Mouse (Mus musculus) adrenal gland, postnatal 4 days (tissue): ENCODE results near the gene Rhbdf1. TPM values are rescaled to one million over a fixed set of nuclear protein-coding genes. Genes with fewer than 3 reads are reported as not detected.
A peak's percentile ranks its signal among the peaks of the same experiment; 100 is the strongest.

Source experiments
- DNase-seq, 2 experiments: peaks; one replicate each; pipeline ENCODE4 v3.0.0; 2021 to 2022; ENCODE audit warnings: low spot score in 2 of 2, mixed read lengths in 2 of 2
- long read RNA-seq, 2 experiments: library from polyadenylated mRNA; stranded (forward); transcript quantifications; one replicate each; pipeline ENCODE4 v2.0.0; 2021
- total RNA-seq, 2 experiments: library from RNA; stranded (reverse); gene quantifications; 2 replicates each; pipeline ENCODE4 v1.2.3; 2021

The Rhbdf1 gene
- total RNA-seq: 10 to 100 TPM; 43.7 to 47.5 TPM
- long read RNA-seq, experiment 1, transcript Rhbdf1-201 (18 exons, 2,946 nt): major isoform, 33 of 72 reads
- long read RNA-seq, experiment 1, partial matches to known transcripts: 6 of 72 reads
- long read RNA-seq, experiment 1, other reads (novel, unspliced or antisense): 33 of 72 reads
- long read RNA-seq, experiment 2, transcript Rhbdf1-201 (18 exons, 2,946 nt): major isoform, 40 of 129 reads
- long read RNA-seq, experiment 2, partial matches to known transcripts: 26 of 129 reads
- long read RNA-seq, experiment 2, other reads (novel, unspliced or antisense): 63 of 129 reads

DNA sequence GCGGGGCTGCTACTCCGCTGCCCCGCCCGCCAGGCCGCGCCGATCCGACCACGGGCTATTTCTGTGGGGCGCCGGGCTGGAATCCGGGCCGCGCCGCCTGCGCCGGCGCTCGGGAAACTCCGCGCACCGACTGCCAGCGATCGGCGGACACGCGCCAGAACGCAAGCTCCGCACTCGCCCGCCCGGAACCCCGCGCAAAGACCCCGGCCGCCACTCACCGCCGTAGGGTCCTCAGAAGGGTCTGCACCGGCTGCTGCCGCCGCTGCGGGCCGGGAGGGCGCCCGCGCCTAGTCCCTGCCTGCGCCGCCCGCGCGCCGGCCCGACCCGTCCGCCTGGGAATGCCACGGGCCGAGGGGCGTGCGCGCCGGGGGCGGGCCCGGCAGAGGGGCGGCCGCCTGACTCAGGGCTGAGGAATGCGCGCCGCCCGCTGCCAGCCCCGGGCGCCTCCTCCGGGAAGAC, at the start of gene Rhbdf1:
Rhbdf1 (minus strand) TSS at position 350 of the 459 bp plus-strand sequence.
- DNase-seq: peak in 1 of 2 experiments; percentile 34

DNA sequence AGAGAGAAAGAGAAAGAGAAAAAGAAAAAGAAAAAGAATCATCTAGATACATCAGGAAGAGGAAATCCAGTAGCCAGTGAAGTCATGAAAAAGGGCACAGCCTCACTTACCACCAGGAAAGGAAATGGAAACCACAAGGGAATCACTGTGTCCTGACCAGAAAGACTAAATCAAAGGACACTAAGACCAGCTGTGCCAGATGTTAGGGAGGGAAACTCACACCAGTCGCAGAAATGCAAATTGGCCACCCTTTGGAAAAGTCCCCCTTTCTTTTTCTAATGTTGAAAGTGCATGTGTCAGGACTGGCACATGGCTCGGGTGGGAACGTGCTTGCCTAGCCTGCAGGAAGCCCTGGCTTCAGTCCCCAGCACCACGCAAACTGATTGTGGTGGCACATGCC, 49.1 kb upstream of the Rhbdf1 start:
- no peak for DNase-seq

DNA sequence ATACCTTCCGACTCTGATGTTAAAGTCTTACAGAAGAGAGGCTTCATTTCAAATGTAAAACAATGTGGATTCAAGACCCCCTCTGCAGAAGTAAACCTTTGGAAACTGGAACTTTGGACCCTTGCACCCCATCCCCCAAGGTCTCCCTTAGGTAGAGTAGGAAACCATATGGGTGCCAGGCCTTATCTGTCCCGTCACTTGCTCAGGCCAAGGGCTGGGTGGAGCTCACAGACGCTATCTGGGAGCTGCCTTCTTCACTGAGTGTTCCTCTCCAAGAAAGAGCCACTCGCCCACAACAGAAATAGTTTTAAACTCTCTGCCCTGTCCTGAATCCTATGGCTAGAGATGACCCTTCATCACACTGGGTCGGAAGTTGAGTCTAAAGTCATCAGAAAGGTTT, 46.9 kb upstream of the Rhbdf1 start:
- no peak for DNase-seq

DNA sequence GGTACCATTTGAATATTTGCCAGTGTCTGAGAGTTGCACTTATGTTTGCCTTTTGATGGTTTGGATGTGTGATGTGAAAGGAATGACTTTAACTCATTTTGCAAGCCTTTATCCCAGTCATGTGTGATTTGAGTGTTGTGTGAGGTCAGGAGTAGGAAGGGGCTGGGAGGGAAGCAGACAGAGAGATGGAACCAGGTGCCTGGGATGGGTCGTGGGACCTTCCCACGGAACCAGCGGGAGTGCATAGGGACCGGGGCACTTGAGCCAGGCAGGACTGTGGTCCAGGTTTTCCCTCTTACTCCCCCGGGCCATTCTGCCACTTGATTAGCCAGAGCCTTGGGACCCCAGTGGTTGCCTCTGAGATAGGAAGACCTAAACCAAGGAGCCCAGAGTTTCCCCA, 45.9 kb upstream of the Rhbdf1 start:
- no peak for DNase-seq

DNA sequence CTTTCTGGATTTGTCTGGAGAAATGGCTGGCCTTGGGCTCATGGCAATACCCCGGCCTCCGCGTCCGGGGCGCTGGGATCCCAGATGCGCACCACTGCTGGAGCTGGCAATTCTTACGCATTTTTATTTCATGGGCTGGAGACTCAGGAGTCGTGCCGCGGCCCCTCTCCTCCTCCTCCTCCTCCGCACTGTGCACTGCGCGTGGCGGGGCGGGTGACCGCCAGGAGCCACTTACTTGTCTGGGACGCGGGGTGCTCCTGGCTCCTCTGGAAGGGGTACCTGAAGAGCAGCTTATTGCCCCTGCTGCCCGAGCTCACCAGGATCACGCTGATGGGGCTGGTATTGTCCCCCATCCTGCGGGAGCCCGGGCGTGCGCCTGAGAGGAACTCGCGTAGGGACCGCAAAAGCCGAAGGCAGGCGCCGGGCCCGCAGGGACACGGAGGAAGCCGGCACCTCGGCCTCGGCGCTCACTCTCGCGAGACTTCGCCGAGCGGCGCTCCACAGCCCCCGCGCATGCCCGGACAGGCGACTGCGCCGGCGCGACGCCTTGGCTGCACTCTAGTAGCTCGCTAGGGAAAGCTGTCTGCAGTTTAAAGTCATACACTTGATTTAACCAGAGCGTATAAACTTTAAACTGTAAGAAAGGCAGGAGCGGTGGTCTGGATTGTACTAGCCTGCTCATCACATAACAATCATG, 45.2 kb upstream of the Rhbdf1 start, which contains the start of gene Nprl3:
Nprl3 (minus strand) TSS at position 520 of the 697 bp plus-strand sequence.
- DNase-seq: peak; percentile 91 to 92

DNA sequence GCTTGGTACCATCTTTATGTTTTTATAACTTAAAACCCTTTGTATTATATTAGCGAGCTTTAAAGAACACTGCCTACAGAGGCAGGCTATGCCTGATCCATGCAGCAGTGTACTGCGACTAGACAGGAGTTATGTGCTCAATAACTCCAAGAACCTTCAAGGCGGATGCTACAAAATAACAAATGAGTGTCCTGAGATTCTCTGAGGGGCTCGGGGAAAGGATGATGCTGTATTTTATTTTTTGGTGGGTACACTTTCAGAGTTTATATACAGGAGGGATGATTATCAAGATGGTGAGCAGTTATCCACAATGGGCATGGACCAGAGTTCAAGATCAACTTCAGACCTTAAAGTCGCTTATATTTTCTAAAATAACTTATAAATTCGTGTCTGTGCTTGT, 44.7 kb upstream of the Rhbdf1 start:
- no peak for DNase-seq

DNA sequence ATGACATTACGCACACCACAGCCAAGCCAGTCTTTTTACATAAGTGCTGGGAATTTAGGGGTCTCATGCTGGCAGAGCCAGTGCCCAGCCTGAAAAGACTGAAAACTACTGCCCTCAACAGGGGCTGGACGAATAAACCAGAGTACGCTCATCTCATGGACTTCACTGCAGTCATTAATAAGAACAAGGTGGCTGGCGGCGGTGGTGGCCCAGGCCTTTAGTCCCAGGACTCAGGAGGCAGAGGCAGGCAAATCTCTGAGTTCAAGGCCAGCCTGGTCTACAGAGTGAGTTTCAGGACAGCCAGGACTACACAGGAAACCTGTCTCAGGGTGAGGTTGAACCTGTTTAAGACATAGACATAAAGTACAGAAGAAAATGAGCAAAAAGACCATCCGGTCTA, 44.1 kb upstream of the Rhbdf1 start:
- no peak for DNase-seq

DNA sequence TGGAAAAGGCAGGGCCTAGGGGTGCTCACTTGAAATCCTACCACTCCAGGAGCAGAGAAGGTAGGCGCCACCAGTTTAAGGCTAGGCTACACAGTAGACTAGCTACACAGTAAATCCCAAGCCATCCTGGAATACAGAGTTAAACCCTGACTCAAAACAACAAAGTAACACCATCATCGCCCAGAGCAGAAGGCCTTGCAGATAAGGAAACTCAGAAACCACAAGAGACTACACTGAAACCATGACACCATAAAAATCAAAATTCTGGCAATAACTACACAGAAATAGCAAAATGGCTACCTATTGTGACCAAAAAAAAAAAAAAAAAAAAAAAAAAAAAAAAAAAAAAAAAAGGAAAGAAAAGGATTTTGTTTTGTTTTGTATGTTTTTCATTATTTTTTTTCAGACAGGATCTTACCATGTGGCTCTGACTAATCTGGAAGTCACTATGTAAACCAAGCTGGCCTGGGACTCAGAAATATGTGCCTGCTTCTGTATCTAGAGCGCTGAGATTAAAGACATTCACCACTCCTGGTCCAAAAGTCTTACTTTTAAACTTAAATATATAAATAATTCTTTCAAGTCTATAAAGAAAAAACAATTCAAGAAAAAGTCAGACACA, 43.1 kb upstream of the Rhbdf1 start:
- no peak for DNase-seq

DNA sequence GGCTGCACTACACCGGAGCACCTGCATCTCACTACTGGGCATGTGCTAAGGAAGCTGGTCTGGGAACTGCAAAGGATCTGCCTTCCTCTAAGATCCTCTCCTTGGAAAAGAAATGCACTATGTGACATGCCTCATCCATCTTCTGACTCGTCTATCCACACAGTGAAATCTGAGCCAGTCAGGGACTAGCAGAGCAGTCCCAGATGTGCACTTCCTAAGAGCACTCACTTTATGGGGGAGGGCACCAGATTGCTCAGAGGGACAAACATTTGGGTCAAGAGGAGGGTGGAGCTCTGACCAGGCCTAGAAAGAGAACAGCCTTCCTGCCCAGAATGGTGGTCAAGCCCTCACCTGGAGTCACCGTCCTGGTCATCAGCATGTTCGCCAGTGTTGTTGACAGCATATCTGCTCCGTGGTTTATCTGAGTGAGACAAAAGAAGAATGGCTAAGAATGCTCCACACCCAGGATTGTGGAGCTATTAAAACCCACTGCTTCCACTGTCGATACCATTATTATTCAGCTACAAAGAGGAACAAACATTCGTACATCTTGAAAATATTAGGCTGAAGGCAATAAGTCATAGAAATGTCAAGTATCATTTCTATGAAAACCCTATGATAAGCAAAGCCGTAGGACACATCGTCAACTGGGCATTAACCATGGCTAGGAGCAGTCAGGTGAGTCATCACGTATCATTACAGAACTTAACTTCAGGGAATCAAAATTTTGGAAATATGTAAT, 40.7 kb upstream of the Rhbdf1 start:
- no peak for DNase-seq

DNA sequence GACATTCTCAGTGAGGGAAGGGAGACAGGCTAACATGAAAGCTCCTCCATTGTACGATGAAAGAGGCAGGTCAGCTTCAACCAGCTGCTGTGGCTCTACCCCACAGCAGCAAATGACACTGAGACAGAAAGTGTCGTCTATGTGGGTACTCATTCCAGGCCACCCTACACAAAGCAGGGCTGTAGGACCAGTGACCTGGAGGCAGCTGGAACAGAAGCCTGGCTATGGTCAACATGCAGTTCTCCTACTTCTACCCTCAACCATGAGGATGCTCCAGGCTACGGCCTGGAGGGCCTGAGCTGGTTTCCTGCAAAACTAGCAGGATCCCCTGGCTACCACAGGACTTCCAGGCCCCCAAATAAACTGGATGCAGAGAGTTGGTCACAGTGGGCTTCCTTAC, 34.5 kb upstream of the Rhbdf1 start:
- no peak for DNase-seq

DNA sequence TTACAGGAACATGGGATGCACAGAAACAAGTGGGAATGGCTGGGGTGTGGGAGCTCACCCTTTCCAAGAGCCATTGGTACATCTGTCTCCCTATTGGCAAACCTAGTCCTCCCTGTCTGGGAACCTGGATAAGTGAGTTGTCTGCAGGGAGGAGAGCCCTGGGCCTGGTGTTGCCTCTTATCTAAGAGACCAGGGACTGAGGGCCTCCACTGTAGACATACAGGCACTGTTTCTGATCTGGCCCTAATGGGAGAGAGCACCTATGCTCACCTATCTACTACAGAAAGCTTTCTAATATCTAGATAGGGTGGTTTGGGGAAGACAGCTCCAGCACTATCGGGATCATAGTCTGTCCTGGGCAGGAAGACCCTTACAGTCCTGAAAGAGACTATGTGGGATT, 34.0 kb upstream of the Rhbdf1 start:
- no peak for DNase-seq

DNA sequence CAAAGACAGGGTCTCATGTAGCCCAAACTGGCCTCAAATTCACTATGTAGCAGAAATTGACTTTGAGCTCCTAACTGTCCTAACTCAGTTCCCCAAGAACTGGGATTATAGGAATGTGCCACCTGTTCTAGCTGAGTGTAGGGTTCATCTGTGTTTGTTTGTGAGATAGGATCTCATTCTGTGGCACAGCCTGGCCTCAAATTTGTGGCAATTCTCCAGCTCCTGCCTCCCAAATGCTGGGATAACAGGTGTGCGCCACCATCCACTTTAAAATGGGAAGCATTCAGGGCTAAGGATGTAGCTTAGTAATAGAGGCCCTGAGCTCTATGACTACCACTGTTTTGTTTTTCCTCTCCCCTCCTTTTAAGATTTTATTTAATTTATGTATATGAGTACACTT, 31.0 kb upstream of the Rhbdf1 start:
- DNase-seq: no peak

DNA sequence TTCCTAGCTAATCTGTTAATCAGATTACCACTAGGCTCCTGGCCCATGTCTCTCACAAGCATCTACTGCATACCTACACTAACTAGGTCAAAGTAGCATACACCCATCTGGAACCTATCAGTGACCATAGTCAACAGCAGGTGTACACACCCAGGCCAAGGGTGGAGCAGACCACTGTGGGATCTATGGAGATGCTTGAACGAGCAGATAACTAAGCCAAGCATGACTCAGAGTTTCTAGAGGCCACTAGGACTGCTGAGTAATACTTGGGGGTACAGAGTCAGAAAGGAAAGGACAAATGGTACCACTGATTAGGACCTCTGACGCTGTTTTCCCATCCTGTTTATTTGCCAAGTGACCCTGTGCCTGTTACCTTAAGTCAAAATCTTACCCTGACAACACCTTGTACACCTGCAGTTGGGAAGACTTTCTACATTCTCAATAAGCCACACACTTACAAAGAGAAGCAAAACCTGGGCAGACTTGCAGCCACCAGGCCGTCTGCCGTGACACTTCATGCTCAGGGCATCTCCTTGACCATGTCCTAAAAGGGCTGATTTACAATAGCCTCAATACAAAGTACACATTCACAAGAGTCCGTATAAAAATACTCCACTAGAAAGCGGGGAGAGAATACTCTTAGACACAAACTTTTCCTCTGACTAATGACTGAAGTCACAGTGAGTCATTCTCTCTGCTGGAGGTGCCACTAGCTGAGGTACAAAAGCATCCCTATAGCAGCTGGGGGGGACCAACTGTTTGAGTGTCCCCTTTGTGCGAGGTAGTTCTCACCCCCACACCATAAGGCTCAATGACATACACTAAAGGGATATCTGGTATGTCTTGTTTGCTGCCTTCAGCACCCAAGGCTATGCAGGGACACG, 29.0 kb upstream of the Rhbdf1 start:
- DNase-seq: no peak

DNA sequence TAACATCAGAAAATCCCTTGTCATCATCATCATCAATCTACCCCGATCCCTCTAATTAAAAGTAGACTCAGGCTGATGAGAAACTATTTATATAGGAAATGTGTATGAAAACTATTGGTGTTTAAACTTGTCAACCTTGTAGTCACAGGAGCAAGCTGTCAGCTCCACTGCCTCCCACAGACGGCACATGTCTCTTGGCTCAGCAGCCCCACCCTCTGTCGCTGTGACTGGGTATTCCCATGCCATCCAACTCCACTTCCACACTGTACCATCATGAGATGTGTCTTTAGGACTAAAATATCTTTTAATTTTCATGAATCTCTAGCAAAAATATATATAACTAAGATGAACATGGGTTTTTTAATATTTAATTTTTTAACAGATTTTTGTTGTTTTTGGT, 26.2 kb upstream of the Rhbdf1 start:
- no peak for DNase-seq

DNA sequence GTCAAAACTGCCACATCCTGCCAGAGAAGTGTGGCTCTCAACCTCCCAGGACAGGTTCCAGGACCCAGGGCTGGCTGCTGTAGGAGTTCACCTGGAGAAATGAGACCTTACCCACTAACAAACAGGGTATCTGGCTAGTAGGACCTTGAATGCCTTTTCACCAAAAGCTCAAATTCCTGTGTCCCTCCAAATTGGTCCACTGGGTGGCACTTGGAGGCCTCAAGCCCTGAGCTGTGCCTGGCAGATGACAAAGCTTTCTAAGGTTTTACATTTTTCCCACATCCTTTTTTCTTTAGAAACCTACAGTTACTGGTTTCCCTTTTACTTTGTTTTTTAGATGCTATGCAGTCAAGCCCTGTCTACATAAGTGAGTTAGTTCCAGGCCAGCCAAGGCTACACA, 25.0 kb upstream of the Rhbdf1 start:
- no peak for DNase-seq

DNA sequence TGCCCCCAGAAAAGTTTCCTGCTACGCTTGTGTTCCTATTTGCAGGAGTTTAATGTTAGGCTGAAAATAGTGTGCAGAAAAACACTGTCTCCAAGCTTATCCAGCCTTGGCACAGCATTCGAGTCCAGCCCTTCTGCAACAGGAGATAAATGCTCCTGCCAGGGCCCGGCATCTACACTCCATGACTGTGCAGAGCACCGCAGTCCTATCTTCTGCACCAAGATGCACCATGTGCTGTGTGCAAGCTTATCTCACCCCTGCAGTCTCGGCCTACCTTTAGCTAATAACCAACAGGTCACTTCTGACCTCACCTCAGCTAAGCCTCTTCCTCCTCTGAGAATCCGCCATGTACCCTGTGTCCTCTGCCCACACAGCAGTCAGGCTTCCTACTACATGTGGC, 23.5 kb upstream of the Rhbdf1 start:
- no peak for DNase-seq

DNA sequence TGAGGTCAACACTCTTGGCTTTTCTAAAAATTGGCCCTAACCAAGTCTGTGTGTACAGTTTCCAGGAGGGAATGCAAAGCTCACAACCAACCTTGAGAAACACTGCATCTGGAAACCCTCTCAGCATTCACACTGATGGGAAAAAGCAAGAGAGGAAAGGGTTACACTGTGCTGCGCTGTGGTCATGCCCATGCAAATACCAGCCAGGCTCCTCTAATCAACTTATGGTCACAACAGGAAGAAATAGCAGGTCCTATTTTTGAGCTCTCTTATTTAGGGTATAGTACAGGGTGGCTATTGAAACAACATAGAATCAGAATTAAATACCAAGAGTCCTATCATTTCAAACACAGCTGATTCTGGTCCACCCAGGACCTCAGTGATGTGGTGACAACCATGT, 22.5 kb upstream of the Rhbdf1 start:
- DNase-seq: no peak

DNA sequence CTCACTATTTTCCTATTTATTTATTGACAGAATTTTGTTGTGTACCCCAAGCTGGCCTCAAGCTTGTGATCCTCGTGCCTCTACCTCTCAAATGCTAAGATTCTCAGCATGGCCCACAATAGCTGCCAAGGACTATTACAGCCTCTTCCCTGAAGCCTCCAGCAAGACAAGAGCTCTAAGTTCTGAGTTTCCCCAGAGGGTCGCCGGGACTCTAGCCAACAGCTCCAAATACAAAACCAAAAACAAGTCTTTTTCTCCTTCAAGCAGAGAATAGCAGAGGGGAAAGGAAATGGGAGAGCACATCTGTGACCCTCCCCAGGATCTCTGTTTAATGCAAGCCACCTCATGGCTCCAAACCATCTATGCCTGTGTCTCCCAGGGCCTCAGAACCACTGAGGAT, 22.0 kb upstream of the Rhbdf1 start:
- DNase-seq: no peak

DNA sequence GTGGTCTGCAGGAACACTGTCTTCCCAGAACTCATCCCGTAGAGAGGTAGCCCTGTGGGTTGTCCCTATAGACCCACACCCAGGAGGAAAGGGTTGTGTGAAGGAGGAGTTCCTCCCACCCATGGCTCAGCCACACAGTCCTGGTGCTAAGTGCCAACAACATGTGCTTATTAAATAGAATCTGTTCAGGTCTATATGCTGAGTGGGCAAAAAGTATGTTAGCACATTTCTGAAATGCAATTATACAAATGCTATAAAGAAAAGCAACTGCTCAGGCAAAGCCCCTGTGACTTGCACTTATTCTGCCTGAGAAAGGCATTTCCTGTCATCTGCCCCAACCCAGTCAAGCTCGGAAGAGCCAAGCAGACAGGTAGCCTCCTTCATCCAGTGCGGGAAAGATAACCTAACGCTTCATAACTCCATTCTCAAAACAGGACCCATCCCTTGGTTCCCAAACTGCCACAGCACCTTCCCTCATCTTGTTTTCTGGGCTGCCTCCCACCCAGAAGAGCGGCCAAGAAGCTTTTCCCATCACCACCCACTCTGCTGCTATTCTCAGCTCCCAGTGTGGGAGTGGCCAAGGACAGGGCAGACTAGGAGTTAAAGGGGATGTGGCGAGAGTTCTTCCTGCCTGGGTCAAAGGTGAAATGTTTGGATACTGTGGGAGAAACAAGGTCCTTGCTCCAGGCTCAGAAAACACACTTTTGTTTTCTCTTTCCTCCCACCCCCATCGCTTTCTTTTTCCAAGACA, 21.3 kb upstream of the Rhbdf1 start:
- no peak for DNase-seq

DNA sequence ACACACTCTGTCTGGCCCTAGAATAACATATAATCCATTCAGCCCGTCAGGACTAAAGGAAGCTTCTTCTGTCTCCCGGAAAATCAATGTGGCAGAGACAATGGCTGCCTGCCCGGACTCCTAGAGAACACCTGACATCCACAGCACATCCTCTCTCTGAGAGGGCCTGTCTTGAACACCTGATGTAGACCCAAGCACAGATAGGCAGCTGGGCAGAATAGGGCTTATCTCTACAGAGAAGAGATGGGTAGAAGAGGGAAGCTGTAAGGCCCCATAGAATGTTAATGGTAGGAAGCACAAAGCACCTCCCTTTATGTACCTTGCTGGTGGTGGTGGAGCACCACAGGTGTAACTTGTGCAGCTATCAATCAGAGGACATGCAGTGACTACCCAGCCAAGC, 20.1 kb upstream of the Rhbdf1 start:
- no peak for DNase-seq
